Mouse (Mus musculus): ENCODE data around the gene Met.

GRCm38 (mm10) chr6:17554757-17555156 lies 91.2 kb downstream of the Met start:
- TF ChIP-seq EP300 (IDR thresholded peaks at IDR 0.05; ENCODE audit: insufficient read depth, low read depth, low read length) (no peak), CTCF (IDR thresholded peaks at IDR 0.05; ENCODE audit: low read depth, low read length) (no peak)

All from ES-Bruce4 (cell line).